Mouse (Mus musculus) cerebellum, postnatal 10 days (tissue): ENCODE data around the gene Mta3.
A peak's percentile ranks its signal among the peaks of the same experiment; 100 is the strongest.
"Not testable (repeated sequence)": the region's sequence is repeated elsewhere in the genome, so short reads cannot be mapped to it uniquely, and the experiment has no call there.

Experiments
- DNase-seq, 2 experiments: peaks; one replicate each; pipeline ENCODE4 v3.0.0; 2021; ENCODE audit warnings: mixed read lengths in 2 of 2

The Mta3 gene

DNA sequence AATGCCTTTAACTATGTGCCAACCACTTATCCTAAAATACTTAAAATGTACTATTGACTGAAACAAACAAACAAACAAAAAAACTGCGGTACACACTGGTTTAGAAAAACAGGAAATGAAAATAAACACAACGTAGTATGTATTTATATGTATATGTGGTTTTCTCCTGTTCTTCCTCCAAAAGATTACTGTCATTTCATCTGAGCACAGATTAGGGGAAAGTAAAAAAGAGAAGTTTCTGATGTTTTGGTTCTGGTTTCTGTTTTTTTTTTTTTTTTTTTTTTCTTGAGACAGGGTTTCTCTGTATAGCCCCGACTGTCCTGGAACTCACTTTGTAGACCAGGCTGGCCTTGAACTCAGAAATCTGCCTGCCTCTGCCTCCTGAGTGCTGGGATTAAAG is 3.6 kb downstream of the Mta3 start:
- not testable (repeated sequence) for DNase-seq

DNA sequence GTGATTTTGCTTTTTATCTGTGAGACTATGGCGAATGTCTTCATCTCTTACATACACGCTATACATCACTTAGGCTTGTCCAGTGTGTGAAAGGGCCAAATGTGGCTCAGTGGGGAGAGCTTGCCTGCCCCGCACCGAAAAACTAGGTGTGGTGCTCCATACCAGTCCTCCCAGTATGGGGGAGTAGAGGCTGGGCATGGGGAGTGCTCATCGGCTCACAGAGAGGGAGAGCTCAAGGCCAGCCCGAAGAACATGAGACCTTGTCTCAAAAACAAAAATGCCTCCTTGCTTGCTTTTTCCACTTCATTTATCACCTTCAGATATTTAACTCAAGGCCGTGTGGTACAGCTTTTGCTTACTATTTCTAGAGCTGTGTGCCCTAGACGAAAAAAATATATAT is 4.7 kb downstream of the Mta3 start:
- DNase-seq: no peak

DNA sequence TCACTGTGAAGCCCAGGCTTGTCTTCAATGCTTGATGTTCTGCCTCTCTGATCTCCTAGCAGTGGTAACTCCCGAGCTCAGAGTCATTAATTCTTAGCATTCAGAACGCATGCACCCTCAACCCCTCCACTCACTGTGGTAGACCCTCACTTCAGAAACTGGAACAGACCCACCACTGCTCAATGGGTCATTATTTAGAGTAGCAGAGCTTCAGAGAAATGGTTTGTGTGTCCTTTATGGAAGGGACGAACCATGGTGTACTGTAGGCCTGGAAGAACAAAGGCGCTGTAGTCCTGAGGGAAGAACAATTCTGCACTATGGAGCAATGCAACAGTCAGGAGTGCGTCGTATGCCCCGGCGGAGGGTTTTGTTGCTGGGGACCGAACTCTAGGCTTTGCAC is 6.4 kb downstream of the Mta3 start:
- DNase-seq: no peak

DNA sequence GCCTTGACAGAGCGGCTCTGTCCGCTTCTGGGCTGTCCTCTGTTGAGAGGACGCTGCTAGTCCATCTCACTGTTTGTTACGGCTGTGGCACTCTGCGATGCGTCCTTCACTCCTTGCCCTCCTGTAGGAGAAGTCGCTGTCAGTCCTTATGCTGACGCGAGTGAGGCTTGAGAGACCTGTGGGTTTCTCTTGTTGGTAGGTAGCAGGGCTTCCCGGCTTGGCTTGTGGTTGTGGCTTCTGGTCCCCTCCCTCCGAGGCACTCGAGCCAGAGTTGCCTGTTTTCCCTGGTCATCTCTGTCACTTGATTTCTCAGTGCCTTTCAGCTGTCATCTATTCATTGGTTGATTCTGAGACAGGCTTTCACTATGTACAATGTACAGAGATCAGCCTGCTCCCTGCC is 14.5 kb downstream of the Mta3 start:
- DNase-seq: no peak

DNA sequence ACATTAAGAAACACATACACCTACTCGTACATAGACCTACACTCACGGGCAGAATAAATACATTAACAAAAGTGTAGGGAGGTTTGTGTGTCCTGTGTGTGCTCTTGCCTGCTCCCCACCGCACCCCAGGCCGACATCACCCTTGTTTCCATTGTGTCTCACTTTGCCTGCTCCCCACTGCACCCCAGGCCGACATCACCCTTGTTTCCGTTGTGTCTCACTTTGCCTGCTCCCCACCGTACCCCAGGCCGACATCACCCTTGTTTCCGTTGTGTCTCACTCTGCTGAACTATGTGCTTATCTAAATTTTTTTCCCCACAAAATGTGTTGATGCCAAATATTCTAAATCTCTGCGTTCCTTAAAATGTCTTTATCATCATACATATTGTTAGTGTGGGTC is 15.2 kb downstream of the Mta3 start:
- DNase-seq: no peak

DNA sequence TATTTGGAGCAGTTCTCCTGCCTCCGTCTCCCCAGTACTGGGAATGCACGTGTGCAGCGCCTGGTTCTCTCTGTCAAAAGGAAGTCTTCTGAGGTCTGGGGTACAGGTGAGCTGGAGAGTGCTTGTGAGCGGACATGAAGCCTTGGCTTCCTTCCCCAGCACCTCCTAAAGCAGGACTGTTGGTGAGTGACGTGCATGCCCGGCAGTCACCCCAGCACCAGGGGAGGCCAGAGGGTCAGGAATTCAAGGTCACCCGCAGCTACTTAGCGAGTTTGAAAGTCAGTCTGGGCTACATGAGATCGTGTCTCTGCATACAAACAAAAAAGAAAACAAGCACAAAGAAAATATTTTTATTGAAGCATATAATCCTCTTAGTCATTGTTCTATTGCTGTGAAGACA is 17.1 kb downstream of the Mta3 start:
- no peak for DNase-seq

DNA sequence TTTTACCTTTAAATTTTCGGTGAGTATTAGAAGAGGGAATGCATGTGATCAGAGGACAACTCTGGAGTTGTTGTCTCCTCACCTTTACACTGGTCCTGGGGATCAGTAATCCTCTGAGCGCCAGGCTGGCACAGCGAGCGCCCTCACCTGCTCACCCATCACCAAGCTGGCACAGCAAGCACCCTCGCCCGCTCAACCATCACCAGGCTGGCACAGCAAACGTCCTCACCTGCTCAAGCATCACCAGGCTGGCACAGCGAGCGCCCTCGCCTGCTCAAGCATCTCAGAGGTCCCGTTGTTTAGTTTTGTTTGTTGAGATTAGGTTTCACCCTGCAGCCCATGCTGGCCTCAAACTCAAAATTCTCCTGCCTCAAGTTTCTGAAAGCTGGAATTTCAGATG is 20.5 kb downstream of the Mta3 start:
- DNase-seq: no peak

DNA sequence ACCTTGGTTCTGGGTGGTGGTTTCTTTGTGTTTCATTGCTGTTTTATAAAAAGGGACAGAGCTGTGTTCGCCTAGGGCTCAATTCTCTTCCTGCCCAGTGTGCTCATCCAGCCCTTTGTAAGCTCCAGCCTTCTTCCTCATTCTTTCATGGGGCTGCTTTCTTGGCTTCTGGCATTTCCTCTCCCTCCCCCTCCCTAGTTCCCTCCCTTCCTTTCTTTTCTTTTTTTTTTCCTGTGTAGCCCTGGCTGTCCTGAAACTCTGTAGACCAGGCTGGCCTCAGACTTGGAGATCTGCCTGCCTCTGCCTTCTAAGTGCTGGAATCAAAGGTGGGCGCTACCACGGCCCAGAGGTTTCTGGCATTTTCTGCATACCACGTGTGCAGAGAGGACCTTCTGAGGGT is 21.7 kb downstream of the Mta3 start:
- no peak for DNase-seq

DNA sequence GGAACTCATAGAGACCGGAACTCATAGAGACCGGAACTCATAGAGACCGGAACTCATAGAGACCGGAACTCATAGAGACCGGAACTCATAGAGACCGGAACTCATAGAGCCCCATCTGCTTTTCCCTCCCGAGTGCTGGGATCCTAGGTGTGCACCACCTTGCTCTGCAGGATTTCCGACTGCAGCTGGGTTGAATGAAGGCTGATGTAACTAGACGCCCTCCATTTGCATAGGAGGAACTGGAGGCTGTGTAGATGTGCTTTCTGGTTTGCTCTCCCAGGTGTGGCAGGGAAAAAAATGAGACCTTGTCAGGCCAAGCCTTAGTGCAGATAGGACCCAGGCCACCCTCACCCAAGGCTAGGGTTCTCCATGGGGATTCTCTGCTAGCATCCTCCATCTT is 23.1 kb downstream of the Mta3 start:
- DNase-seq: no peak

DNA sequence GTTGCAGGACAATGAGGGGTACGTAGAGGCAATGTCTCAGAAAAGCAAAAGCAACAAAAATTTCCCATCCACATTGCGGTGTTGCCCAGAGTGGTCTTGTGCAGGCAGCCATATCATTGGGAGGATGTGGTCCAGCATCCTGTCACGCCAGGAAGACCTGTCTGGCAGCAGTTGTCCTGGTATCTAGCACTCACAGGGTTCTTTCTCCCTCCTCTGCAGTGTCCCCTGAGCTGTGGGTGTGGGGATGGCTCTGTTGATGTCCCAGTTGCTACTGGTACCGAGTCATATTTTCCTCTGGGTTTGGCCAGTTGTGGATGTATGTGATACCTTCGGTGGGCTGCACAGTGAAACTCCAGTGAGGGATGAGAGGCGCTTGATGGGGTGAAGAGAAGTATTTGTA is 24.2 kb downstream of the Mta3 start:
- DNase-seq: no peak

DNA sequence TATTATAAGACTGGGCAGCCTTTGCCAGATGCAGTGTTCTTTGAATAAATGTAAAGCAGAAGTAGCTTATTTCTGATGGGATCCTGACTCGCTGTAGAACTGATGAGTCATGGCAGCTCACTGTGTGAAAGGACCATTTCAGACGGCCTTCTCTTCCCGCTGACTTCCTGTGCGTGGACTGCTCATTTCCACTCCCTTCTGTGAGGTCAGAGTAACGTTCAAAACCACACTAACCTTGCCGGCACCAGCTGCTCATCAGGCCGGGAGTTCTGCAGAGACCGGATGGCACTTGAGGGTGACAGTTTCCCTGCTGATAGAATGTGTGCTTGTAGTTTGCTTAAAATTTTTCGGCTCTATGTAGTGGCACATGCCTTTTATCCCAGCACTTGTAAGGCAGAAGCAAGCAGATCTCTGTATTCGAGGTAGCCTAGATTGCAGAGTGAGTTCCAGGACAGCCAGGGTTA is 26.2 kb downstream of the Mta3 start:
- DNase-seq: no peak

DNA sequence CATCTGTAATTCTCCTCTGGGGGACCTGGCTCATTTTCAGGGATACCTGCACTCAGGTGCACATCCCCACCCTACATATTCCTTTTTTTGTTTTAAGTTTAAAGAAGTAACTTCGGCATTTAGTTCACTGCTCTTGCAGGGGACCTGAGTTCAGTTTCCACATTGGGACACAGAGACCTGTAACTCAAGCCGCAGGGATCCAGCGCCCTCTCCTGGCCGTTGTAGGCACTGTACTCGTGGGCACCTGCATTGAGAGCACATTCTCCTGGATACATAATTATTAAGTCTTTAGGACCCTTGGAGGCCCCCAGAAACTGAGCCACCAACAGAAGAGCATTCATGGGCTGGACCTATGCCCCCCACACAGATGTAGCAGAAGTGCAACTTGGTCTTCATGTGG is 26.8 kb downstream of the Mta3 start:
- peak; percentile 54 to 55 for DNase-seq

DNA sequence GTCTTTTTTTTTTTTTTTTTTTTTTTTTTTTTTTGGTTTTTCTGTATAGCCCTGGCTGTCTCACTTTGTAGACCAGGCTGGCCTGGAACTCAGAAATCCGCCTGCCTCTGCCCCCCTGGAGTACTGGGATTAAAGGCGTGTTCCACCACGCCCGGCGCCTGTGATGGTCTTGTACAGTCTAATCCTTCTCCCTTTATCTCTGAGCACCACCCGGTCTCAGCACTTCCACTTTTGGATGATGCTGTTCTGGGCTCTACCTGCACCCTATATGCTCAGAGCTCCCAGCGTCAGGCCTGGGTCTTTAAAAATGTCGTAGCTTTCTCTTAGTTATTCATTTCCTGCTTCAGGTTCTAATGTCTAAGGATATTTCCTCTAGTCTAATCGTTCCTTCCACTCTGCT is 30.7 kb downstream of the Mta3 start:
- no peak for DNase-seq

DNA sequence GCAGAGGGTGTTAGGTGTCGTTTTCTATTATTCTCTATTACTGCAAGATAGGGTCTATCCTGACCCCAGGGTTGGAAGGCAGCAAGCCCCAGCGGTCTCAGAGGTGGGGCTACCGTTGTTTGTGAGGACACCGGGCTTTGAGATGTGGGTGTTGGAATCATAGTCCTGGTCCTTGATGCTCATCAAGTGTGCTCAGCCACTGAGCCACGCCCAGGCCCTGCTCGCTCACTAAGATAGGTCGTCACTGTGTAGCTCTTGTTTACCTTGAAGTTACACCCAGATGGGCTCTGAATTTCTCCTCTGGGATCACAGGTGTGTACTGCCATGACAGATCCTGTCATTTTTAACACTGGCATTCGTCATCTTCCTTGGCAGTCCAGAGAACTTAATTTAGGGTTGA is 31.8 kb downstream of the Mta3 start:
- no peak for DNase-seq

DNA sequence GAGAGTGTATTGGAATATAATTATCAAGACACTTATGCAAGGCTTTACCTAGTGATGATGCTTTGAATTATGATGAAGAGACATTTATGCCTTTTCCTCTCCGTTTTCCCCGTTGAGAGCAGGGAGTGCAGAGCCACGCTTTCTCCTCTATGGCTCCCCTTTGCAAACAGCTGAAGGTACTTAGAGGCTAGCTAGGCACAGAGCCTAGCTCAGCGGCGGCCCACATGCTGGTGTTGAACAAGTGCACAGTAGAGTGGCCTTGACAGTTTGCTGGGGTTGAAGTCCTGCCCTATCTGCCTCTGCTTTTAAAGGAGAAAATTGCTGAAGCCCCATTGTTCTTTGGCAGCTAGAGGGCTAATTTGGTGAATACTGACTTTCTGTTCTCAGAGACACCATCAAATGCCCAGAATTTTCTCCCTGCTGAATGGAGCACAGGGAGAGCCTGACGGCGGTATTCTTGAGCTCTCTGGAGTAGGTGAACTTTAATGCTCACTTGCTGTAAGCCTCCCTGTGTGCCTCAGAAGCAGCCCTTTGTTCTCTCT is 34.2 kb downstream of the Mta3 start:
- DNase-seq: peak in 1 of 2 experiments; percentile 20

DNA sequence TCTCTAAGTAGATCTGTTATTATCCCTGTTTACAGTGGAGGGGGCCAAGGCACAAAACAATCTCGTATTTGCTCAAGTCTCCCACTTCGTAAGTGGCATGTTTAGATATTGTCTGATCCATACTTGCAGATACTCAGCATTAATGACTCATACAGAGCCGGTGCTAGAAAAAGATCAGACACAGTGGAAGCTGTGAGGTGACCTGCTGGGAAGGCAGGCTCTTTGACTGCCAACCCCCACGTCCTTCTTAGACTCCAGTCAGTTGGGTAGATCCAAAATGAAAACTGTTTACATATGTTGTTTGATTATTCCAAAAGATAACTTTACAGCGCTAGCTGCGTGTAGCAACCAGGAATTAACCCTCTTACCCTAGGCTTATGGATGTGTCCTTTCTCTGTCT is 35.3 kb downstream of the Mta3 start:
- DNase-seq: no peak

DNA sequence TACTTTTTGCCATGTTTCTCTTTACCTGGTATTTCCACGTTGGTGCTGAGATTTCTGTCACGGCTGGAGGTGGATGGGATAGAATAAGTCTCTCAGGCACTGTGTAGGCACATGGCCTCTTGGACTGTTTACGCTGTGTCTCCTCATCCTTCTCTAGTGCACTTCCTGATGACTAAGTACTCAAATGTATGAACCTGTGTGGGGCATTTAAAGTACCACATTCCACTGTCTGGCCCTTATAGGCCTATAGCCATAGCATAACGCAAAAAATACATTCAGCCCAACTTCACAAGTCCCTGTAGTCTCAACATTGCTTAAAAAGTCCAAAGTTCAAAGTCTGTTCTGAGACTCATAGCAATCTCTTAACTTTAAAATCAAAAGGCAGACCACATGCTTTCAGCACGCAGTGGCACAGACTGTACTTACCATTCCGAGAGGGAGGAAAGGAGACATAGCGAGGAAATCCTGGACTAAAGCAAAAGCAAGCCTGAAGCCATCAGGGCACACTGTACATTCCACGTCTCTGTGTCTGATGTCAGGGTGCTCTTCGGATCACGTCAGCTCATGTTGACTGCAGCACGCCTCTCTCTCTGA is 38.4 kb downstream of the Mta3 start:
- no peak for DNase-seq

DNA sequence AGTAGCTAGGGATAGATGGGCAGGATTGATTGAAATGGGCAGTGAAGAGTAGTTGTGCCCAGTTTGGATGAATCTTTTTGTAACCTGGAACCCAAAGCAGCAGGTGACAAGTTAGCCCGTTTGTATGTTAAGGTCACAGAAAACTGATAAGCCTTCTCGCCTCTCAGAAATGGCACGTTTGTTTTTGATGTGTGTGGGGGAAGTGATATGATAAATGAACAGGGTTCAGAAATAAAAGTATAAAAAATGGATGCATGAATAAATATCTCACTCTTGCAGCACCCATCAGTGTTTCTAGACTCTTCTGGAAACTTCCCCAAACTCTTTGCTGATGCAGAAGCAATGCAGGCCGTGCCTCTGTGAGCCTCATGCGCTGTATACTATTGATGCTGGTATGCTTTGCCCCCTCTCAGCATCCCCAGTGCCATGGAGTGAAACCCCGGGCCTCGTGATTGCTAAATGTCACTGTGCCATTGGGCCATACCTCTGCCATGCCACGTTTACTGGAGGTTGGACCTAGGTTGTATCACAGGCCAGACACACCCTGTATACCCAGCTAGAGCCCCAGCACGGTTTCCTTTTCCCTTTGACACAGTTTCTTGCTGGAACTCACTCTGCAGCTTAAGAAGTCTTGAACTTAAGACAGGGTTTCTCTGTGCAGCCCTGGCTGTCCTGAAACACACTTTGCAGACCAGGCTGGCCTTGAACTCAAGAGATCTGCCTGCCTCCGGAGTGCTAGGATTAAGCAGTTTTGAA is 41.6 kb downstream of the Mta3 start:
- DNase-seq: no peak

DNA sequence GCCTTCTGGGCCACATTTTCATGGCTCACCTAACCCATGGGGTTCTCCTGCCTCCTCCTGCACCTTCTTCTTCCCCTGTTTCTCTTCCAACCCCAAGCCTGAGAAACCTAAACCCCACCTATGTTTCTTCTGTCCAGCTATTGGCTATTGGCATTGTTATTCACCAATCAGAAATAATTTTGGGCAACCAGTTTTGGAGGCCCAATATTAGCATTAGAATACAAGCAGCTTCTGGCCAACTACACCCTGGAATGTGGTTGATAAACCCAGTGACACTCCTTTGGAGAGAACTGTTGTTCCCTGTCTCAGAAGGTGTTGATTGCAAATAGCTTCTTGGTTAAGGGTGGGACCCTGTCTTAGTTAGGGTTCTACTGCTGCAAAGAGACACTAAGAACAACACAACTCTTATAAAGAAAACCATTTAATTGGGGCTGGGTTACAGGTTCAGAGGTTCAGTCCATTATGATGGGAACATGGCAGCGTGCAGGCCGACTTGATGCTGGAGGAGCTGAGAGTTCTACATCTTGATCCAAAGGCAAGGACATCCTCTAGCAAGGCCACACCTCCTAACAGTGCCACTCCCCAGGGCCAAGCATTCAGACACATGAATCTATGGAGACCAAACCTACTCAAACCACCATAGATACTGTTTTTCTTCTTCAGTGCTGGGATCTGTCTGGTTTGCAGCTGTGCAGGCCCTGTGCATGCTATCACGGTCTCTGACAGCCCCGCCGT is 44.4 kb downstream of the Mta3 start:
- no peak for DNase-seq

DNA sequence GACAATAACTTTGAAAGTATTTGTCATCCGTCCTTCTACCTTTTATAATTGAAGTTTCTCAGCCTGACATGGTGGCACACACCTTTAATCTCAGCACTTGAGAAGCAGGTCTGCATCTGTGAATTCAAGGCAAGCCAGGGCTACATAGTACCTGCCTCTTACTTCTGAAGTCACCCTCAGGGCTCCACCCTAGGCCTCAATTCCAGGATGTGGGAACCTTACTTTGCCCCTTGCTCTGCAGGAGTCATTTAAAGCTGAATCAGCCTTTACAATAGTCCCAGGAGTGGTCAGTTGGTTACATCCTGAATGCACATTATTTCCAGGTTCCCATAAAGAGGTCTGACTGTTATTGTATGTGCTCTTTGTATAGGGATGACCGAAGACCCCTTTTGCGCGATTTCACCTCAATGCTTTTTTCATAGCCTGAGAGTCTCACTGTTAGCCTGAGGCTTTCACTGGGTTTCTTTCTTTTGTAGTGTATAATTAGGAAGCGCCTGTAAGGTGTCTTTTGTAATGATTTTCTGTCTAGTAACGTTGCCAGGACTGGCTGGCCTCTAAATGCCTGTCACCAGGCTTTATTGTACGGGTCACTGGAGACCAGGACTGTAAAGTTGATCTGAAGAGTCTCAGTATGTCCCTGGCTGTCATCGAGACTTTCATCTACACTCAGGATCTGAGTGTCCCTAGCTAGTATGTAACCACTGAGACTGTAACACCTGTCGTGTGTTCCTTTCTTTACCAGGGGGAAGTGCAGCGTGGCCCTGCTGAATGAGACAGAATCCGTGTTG is 47.3 kb downstream of the Mta3 start:
- no peak for DNase-seq

DNA sequence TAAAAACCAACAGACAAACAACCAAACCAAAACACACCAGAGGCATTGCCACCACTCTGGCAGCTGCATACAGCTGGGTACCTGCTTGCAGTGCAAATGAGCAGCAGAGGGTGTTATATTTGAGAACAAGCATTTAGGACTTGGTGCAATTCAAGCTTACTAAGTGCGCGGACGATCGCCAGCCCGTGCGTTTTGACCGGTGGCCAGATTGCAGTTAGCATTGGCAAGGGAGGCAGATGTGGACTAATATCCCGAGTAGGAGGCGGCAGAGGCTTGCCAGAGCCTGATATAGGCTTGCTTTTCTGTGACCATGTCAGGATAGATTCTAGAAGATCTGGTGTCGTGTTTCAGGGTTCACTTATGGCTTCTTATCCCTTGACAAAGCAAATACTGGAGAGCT is 52.1 kb downstream of the Mta3 start:
- DNase-seq: peak; percentile 28 to 46

DNA sequence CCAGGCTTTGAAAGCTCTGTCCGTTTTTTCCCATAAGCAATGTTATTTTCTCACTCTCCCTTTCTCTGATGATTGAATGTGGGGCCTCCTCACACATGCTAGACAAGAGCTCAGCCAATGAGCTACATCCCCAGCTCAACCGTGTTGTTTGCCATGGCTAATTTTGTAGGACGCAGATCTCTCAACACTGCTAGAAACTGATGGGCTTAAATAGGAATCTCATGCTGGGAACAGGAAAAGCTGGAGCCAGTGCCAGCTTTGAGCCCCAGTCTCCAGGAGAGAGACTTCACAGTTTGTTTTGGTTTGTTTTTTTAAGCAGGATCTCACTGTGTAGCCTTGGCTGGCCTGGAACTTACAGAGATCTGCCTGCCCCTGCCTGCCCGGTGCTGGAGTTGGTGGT is 53.6 kb downstream of the Mta3 start:
- no peak for DNase-seq

DNA sequence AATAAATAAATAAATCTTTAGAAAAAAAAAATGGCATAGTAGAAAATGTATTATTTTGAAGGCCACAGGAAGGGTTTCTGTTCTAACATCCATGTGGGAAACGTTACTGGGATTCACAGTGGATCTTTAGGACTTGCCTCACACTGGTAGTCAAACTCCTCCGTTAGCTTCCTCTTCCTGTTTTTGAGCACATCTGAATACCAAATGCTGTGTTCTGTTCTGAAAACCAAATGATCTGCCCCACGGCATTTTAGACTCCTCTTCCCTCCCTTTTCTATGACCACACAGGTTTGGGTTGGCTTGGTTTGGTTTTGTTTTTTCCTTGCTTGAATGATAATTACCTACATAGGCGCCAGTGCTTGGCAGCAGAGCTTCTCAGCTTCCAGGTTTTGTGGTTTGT is 58.6 kb downstream of the Mta3 start:
- no peak for DNase-seq
